Mouse (Mus musculus) lung, adult 2 months (tissue): ENCODE results near the gene Rpa2. TPM values are rescaled to one million over a fixed set of nuclear protein-coding genes. Genes with fewer than 3 reads are reported as not detected.
"Not testable (repeated sequence)": the region's sequence is repeated elsewhere in the genome, so short reads cannot be mapped to it uniquely, and the experiment has no call there.

Experiments
- DNase-seq: peaks from one replicate; pipeline ENCODE4 v3.0.0; 2022
- H3K4me1 ChIP-seq: fragments of 200-500 bp; 2 replicates; pipeline ENCODE4 v1.6.1; 2011; ENCODE audit warnings: low read length; ENCODE audit not compliant: control insufficient read depth, insufficient read depth
- H3K4me3 ChIP-seq: fragments of 200-500 bp; replicated peaks from 2 replicates; pipeline ENCODE3; 2011; ENCODE audit warnings: low read depth, mild to moderate bottlenecking, control low read depth, low read length; ENCODE audit errors: extremely low read depth
- CTCF ChIP-seq: fragments of 200-500 bp; IDR thresholded peaks from 2 replicates; pipeline ENCODE4 v1.5.1; 2011; ENCODE audit warnings: mild to moderate bottlenecking, low read length, control low read depth; ENCODE audit not compliant: insufficient read depth
- POLR2A ChIP-seq: fragments of 200-500 bp; IDR thresholded peaks from 2 replicates; pipeline ENCODE4 v1.6.1; 2011; ENCODE audit warnings: low read depth, mild to moderate bottlenecking, control low read depth, low read length, borderline replicate concordance; ENCODE audit errors: extremely low read depth
- WGBS: fragments of 180-500 bp; shearing (Covaris S2); methylation state at CpG from one replicate; pipeline ENCODE4 v1.1.7; 2018; 5-methylcytosine and 5-hydroxymethylcytosine counted together
- polyA plus RNA-seq: library from polyadenylated mRNA; depleted of rRNA; stranded (reverse); fragments of >200 nt; gene quantifications from 2 replicates; pipeline ENCODE4 v1.2.3, GENCODE M21; 2012; rRNA removed

Rpa2 gene
- 9.7 and 9.9 TPM in 2 replicates for polyA plus RNA-seq

- WGBS, result under 1% methylated on average over 71 of the region's 71 CpGs
- peak; percentile 97 for DNase-seq
- TF ChIP-seq CTCF (no peak), POLR2A (peak; percentile 50; the same call in 1 of the 2 replicates)
- Histone ChIP-seq H3K4me1 (no peaks in the 10 kb centered on the region), H3K4me3 (peak within 1 kb of the TSS; percentile 87)
Measured at GRCm38 (mm10) chr4:132767914-132768876, at the start of gene Rpa2. Gene Rpa2 (plus strand): TSS chr4:132768332.

GRCm38 (mm10) chr4:132728233-132728632, 39.9 kb upstream of the Rpa2 start:
- Histone ChIP-seq H3K4me1 (no peaks in the 10 kb centered on the region), H3K4me3 (no peak overlapping the region)
- DNase-seq, result no peak
- WGBS, result 72% methylated on average over 8 of the region's 8 CpGs
- TF ChIP-seq CTCF, result no peak
- TF ChIP-seq POLR2A, result no peak

GRCm38 (mm10) chr4:132731616-132732015, 36.5 kb upstream of the Rpa2 start:
- H3K4me1 ChIP-seq, result no peaks in the 10 kb centered on the region
- WGBS, result 32% methylated on average over 12 of the region's 12 CpGs
- peak overlapping the region; percentile 89 for H3K4me3 ChIP-seq
- DNase-seq, result no peak
- no peak for TF ChIP-seq CTCF
- no peak for TF ChIP-seq POLR2A

GRCm38 (mm10) chr4:132732148-132732684, 35.9 kb upstream of the Rpa2 start, which contains the start of gene Xkr8:
Gene Xkr8 (minus strand): TSS chr4:132732546.
- peak; percentile 89 for DNase-seq
- H3K4me3 ChIP-seq, result peak within 1 kb of the TSS; percentile 89
- no peaks in the 10 kb centered on the region for H3K4me1 ChIP-seq
- peak; percentile 75; the same call in 1 of the 2 replicates for TF ChIP-seq POLR2A
- peak; percentile 29; the same call in 1 of the 2 replicates for TF ChIP-seq CTCF
- WGBS, result under 1% methylated on average over 34 of the region's 34 CpGs

GRCm38 (mm10) chr4:132733071-132733770, 34.9 kb upstream of the Rpa2 start:
- no peaks in the 10 kb centered on the region for H3K4me1 ChIP-seq
- no peak overlapping the region for H3K4me3 ChIP-seq
- no peak for DNase-seq
- WGBS, result 92% methylated on average over 25 of the region's 25 CpGs
- TF ChIP-seq CTCF, result no peak
- TF ChIP-seq POLR2A, result no peak

GRCm38 (mm10) chr4:132734766-132735165, 33.4 kb upstream of the Rpa2 start:
- TF ChIP-seq POLR2A (no peak), CTCF (no peak)
- no peak for DNase-seq
- WGBS, result 98% methylated on average over 2 of the region's 2 CpGs
- Histone ChIP-seq H3K4me1 (no peaks in the 10 kb centered on the region), H3K4me3 (no peak overlapping the region)

- no peaks in the 10 kb centered on the region for H3K4me1 ChIP-seq
- 74% methylated on average over 2 of the region's 2 CpGs for WGBS
- TF ChIP-seq CTCF, result no peak
- TF ChIP-seq POLR2A, result no peak
- DNase-seq, result no peak
- H3K4me3 ChIP-seq, result no peak overlapping the region
Measured at GRCm38 (mm10) chr4:132735389-132735788, 32.7 kb upstream of the Rpa2 start.

GRCm38 (mm10) chr4:132735894-132736293, 32.2 kb upstream of the Rpa2 start:
- no peak for DNase-seq
- Histone ChIP-seq H3K4me3 (no peak overlapping the region), H3K4me1 (no peaks in the 10 kb centered on the region)
- 57% methylated on average over 3 of the region's 3 CpGs for WGBS
- TF ChIP-seq POLR2A, result no peak
- TF ChIP-seq CTCF, result no peak

GRCm38 (mm10) chr4:132737154-132737553, 31.0 kb upstream of the Rpa2 start:
- not testable (repeated sequence) for DNase-seq

More at GRCm38 (mm10) chr4:132737154-132737553, 31.0 kb upstream of the Rpa2 start:
- WGBS, result 87% methylated on average over 9 of the region's 9 CpGs
- not testable (repeated sequence) for H3K4me1 ChIP-seq, H3K4me3 ChIP-seq
